Mouse (Mus musculus): ENCODE measurements around the gene Trappc12.

Trappc12 gene

GRCm38 (mm10) chr12:28732631-28733030, 17.6 kb downstream of the Trappc12 start:
- no peak for DNase-seq

GRCm38 (mm10) chr12:28727061-28727460, 23.2 kb downstream of the Trappc12 start:
- DNase-seq: no peak

GRCm38 (mm10) chr12:28726204-28726603, 24.1 kb downstream of the Trappc12 start:
- DNase-seq: no peak

- DNase-seq: no peak
Observed at GRCm38 (mm10) chr12:28724366-28724765, 25.9 kb downstream of the Trappc12 start.

GRCm38 (mm10) chr12:28718106-28718505, 32.2 kb downstream of the Trappc12 start:
- no peak for DNase-seq

GRCm38 (mm10) chr12:28717066-28717465, 33.2 kb downstream of the Trappc12 start:
- no peak for DNase-seq

- DNase-seq: no peak
Observed at GRCm38 (mm10) chr12:28714822-28715632, 35.2 kb downstream of the Trappc12 start.

GRCm38 (mm10) chr12:28710566-28711185, 39.6 kb downstream of the Trappc12 start:
- DNase-seq: peak; percentile 41

- DNase-seq: no peak
Observed at GRCm38 (mm10) chr12:28708154-28708553, 42.1 kb downstream of the Trappc12 start.

- DNase-seq: no peak
Observed at GRCm38 (mm10) chr12:28705204-28705603, 45.1 kb downstream of the Trappc12 start.

- no peak for DNase-seq
Observed at GRCm38 (mm10) chr12:28704381-28704780, 45.9 kb downstream of the Trappc12 start.

- DNase-seq: no peak
Observed at GRCm38 (mm10) chr12:28701302-28701701, 49.0 kb downstream of the Trappc12 start.

GRCm38 (mm10) chr12:28700561-28701025, 49.7 kb downstream of the Trappc12 start:
- DNase-seq: peak; percentile 69

- peak; percentile 29 for DNase-seq
Observed at GRCm38 (mm10) chr12:28700101-28700511, 50.2 kb downstream of the Trappc12 start.

GRCm38 (mm10) chr12:28699656-28700055, 50.6 kb downstream of the Trappc12 start:
- peak; percentile 78 for DNase-seq

- DNase-seq: no peak
Observed at GRCm38 (mm10) chr12:28699086-28699485, 51.2 kb downstream of the Trappc12 start.

GRCm38 (mm10) chr12:28697821-28698595, 52.3 kb downstream of the Trappc12 start:
- DNase-seq: peak; percentile 51

GRCm38 (mm10) chr12:28694776-28695175, 55.5 kb downstream of the Trappc12 start:
- no peak for DNase-seq

GRCm38 (mm10) chr12:28694231-28694630, 56.0 kb downstream of the Trappc12 start:
- no peak for DNase-seq

- DNase-seq: no peak
Observed at GRCm38 (mm10) chr12:28693738-28694137, 56.5 kb downstream of the Trappc12 start.

- no peak for DNase-seq
Observed at GRCm38 (mm10) chr12:28690730-28691129, 59.5 kb downstream of the Trappc12 start.

- DNase-seq: no peak
Observed at GRCm38 (mm10) chr12:28688996-28689395, 61.3 kb downstream of the Trappc12 start.

GRCm38 (mm10) chr12:28686199-28686879, 63.9 kb downstream of the Trappc12 start:
- DNase-seq: no peak
